Mouse (Mus musculus) A20 (cell line): ENCODE data around the gene Polr2h.

Source experiments
- DNase-seq: peaks from one replicate; pipeline ENCODE4 v3.0.0-alpha.2; 2011; ENCODE audit warnings: low read depth, low spot score

Gene Polr2h

DNA sequence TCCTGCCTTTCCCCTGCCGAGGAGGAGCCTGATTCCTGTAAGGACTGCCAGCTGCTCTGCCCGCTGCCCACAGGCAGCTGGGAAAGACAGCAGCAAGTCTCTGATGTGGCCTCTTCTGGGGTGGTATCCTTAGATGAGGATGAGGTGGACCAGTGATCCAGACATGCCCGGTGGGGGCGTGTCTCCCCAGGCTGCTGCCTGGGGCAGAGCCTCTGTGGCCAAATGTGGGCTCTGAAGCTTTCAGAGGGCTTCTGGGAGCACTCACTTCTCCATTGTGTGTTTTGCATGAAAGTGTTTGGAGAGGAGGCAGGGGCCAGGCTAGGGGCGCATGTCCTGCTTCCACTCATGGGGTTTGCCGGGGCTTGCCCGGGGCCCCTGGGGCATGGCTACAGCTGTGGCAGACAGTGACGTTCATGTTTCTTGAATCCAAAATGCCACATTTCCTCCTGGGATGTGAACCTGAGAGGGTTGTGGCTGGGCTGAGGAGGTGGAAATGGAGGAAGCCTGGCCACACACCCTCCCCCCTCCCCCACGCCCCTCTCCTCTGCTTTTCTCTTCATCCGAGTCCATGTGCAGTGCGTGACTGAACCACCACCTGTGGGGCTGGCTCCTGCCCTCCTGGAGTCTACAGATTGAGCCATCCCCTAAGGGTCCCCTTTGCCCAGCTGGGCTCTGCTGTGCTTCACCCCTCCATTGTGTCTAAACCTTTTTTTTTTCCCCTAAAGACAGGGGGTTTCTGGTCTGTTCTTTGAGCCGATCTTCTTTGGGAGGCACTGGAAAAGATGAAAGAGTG, 15.5 kb upstream of the Polr2h start:
- DNase-seq, result no peak

DNA sequence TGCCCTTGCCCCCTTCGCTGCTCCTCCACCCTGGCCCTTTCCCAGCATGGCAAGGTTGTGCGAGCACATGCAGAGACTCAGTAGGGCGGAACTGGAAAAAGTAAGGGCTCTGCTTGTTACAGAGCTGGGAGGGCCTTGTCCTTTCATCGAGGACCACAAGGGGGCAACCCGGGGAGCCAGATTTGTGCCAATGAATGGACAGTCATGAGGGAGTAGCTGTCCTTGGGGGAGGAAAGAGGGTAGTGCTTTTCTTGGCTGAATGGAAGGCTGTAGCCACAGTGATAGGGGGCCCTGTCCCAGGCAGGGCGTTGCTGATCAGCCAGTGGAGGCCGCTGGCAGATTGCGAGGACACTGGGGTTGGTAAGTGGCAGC, 15.0 kb upstream of the Polr2h start:
- peak; percentile 64 for DNase-seq

DNA sequence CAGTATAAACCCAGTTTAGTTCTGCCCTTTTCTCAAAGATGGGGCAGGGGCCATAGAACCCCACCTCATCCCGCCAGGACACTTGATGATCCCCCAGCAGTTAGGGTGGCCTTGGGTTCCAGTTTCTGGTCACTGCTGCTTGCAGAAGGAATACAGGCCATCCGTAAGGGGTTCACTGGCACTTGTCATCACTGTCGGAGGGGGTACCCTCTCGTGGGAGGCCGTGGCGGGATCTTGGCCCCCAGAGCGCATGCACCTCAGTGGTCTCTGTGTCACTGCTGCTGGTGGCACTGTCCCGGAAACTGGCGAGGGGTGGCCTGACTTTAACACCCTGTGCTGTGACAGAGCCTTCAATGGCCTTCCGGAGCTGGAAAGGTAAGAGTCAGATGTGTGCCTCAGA, 14.4 kb upstream of the Polr2h start:
- no peak for DNase-seq

DNA sequence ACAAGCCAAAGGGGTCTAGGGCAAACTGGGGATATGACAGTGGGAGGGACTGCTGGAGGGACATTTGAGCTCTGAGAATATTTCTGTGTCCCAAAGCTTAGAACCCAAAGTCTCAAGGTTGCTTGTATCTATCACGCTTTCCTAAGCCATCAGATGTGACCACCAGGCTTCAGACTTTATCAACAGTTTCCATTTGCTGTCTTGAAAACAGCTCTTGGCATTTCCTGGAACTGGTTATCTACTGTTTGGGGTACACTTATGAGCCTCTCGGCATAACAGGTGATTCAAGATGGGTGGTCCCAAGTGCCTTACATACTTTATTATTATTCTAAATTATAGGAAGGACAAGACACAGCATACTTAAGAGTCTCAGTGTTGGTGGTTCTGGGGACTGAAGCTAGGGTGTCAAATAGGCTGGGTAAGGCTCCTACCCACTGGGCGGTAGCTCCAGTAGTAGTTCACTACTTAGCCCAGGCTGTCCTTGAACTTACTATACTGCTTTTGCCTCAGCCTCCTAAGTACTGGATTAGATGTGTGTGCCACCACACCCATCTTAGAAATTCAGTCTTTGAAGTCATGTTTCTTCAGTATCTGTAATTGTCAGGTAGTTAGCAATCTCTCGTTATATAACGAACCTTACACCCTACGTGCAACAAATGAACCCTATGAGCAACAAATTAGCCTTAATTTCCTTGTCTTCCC, 13.6 kb upstream of the Polr2h start:
- DNase-seq, result no peak

DNA sequence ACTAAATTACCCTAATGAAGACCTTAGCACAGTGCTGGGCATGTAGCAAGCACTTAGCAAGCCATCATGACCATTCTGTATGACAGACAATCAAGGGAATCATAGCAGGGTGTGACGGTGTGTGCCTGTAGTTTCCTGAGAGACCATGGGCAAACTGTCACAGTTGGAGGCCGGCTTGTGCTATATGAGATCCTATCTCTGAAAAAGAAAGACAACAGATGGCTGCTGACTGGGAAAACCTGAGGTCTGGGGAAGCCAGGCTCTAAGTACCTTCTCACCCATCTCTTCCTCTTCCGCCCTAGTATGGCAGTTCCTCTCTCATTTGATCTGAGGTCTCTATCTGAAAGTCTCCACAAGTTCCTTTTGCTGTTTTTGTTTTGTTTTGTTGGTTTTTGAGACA, 11.7 kb upstream of the Polr2h start:
- DNase-seq, result no peak

GRCm38 (mm10) chr16:20706407-20707055, 10.9 kb upstream of the Polr2h start:
- DNase-seq, result no peak

GRCm38 (mm10) chr16:20708220-20708938, 9.1 kb upstream of the Polr2h start:
- DNase-seq, result no peak

GRCm38 (mm10) chr16:20708939-20709734, 8.3 kb upstream of the Polr2h start:
- DNase-seq, result no peak

GRCm38 (mm10) chr16:20710370-20710769, 7.1 kb upstream of the Polr2h start:
- no peak for DNase-seq

DNA sequence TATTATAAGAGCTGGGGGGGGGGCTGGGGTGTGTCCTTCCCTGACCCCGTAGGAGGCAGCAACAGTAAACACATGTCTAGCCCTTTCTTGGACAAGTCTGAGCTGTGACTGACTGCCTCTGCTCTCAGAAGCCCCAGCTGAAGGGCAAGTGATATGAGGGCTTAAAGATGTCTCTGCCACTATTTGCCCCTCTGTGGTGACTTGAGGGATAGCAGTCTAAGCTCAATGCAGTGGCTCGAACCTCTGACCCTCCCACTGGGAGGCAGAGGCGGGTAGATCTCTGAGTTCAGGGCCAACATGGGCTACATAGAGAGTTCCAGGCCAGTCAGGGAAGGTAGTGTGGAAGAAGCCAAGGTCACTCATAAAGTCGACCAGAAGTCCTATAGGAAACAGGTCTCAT, 6.7 kb upstream of the Polr2h start:
- DNase-seq, result peak; percentile 42

- no peak for DNase-seq
These were observed 5.3 kb upstream of the Polr2h start for GRCm38 (mm10) chr16:20712190-20712589.

- DNase-seq, result no peak
These were observed 4.6 kb upstream of the Polr2h start for GRCm38 (mm10) chr16:20712889-20713288.

GRCm38 (mm10) chr16:20714307-20715080, 3.0 kb upstream of the Polr2h start:
- no peak for DNase-seq

DNA sequence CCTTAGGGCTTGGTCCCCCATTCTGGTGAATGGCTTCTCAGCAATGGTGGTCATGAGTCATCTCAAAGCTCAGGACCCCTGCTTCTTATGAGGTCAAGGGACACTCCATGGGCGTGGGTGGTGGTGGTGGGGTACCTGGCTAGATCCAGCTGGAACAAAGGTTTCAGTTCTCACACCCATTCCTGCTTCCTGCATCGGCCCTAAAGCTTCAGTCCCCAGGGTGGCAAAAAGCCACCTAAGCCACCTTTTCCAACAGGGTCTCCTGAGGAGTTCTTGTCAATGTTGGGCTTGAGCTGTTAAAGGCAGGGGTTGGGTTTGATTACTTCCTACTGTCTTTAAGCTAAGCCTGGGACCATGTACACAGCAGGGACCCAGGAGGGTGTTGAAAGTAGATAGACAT, 2.3 kb upstream of the Polr2h start:
- no peak for DNase-seq

DNA sequence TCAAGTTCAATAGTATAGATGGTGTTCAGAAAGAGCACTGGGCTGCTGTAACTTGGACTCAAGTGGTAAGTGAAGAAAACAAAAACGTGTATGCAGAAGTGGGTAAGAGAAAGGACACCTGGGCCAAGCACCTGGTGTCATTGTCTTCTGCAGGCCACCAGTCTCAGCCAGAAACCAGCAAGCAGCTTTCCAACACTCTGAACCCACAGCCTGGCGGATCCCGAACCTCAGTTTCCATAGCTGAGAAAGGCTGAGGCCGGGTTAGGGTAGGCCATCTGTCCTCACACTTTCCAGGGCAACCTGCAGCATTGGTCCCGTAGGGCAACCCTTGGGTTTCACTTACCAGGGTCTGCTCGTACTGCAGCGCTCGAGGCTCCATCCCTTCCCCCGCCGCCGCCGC, 1.9 kb upstream of the Polr2h start:
- DNase-seq, result no peak

DNA sequence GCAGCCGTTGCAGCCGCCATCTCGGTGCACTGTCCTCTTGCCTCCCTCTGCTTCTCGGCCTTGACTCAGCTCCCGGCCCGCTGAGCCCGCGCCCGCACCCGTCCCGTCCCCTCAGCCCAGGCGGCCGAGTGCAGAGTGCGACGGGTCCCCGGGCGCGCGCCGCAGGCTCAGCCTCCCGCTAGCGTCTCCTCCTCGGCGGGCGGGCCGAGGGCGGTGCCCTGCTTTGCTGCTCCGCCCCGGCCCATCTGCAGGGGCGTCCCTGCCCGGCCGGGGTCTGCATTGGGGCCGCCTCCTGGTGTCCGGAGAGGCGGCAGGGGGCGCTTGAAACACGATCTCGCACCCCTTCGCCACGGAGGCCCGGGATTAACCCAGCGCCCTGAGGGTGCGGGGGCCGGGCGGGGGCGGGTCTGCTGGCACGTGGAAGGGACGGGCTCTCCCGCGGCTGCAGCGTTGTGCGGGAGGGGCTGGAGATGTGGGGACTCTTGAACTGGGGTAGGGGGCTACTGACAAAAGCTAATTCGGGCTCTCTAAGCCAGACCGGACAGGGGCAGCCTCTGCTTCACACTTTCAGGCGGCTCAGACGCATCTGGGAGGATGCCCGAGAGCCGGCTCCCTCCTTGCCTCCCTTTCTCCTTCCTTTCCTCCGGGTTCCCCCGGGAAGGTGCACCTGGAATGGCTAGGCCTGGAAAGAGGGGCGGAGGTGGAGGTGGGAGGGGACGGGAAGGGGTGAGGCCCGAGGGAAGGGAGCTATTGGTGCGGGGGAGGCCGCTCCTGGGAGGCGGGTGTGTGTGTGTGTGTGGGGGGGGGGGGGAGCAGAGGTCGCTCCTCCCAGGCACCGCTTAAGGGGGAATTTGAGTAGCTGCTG, 1.3 kb upstream of the Polr2h start:
- peak; percentile 85 for DNase-seq

DNA sequence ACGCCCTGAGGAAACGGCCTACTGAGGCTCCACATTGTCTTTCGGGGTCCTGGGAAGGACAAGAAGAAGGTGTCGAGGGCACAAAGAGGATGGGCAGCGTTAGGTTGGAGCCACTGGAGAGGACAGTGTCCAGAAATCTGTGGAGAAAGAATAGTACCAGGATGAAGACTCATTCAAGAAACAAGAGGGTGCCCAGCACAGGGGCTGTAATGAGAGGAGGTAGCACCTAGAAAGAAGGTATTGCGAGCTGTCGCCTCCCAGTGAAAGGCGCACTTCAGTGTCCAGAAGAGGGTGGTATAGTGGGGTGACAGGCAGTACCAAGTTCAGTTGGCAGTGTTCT, 654 bp upstream of the Polr2h start:
- DNase-seq, result no peak

GRCm38 (mm10) chr16:20717978-20718670, 659 bp downstream of the Polr2h start:
- peak; percentile 62 for DNase-seq

DNA sequence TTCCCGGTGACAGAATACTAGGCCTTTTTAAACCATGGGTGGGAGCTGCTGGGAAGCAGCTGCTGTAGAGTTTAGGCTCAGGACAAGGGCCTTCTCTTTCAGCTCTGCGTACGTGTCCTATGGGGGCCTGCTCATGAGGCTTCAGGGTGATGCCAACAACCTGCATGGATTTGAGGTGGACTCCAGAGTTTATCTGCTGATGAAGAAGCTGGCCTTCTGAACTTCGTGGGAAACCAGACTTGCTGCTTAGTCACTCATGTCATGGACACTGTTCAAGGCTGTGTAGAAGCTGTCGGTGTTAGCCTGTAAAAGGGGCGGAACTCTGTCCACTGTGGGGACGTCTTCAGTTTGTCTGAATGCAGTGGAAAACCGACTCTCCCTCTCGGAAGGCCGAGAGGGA, 4.3 kb downstream of the Polr2h start:
- no peak for DNase-seq
